Mouse (Mus musculus) stomach, embryonic 14.5 days (tissue): ENCODE measurements around the gene Fkbp2. TPM values are rescaled to one million over a fixed set of nuclear protein-coding genes. Genes with fewer than 3 reads are reported as not detected.
A peak's percentile ranks its signal among the peaks of the same experiment; 100 is the strongest.

Experiments
- ATAC-seq: fragments of 200-750 bp; cut with Nextera tagmentation; 2 replicates; pipeline ENCODE4 v1.8.0; 2017; ENCODE audit warnings: low read depth, moderate TSS enrichment; ENCODE audit not compliant: insufficient number of reproducible peaks, insufficient read depth, low FRiP score
- H3K27ac ChIP-seq: fragments of 300-500 bp; sonication (generic); 2 replicates; pipeline ENCODE4 v1.5.1; 2014; ENCODE audit warnings: mild to moderate bottlenecking, low read length, moderate library complexity, mixed read lengths
- H3K27me3 ChIP-seq: fragments of 300-500 bp; sonication (generic); 2 replicates; pipeline ENCODE4 v1.6.1; 2014; ENCODE audit warnings: low read length, control low read depth, mixed read lengths; ENCODE audit not compliant: control insufficient read depth, insufficient read depth
- H3K36me3 ChIP-seq: fragments of 300-500 bp; sonication (generic); 2 replicates; pipeline ENCODE4 v1.6.1; 2014; ENCODE audit warnings: mild to moderate bottlenecking, control low read depth, low read length, moderate library complexity, mixed read lengths; ENCODE audit not compliant: control insufficient read depth, insufficient read depth
- H3K4me1 ChIP-seq: fragments of 300-500 bp; sonication (generic); 2 replicates; pipeline ENCODE4 v1.6.1; 2014; ENCODE audit warnings: low read length, control low read depth, mixed read lengths; ENCODE audit not compliant: control insufficient read depth, insufficient read depth
- H3K4me2 ChIP-seq: fragments of 300-500 bp; sonication (generic); replicated peaks from 2 replicates; pipeline ENCODE4 v1.6.1; 2014; ENCODE audit warnings: low read depth, low read length, control low read depth
- H3K4me3 ChIP-seq: fragments of 300-500 bp; sonication (generic); 2 replicates; pipeline ENCODE4 v1.5.1; 2014; ENCODE audit warnings: low read depth, low read length, control low read depth
- H3K9ac ChIP-seq: fragments of 300-500 bp; sonication (generic); replicated peaks from 2 replicates; pipeline ENCODE4 v1.6.1; 2014; ENCODE audit warnings: low read depth, mild to moderate bottlenecking, control low read depth, low read length, moderate library complexity, mixed read lengths
- H3K9me3 ChIP-seq: fragments of 300-500 bp; sonication (generic); 2 replicates; pipeline ENCODE4 v1.6.1; 2016; ENCODE audit warnings: low read depth, low read length, control low read depth; ENCODE audit not compliant: control insufficient read depth
- WGBS: fragments of 180-500 bp; shearing (Covaris S2); extraction: QIAGEN DNeasy Blood & Tissue Kit; methylation state at CpG from one replicate; pipeline ENCODE4 v1.1.7; 2014; 5-methylcytosine and 5-hydroxymethylcytosine counted together
- polyA plus RNA-seq: library from polyadenylated mRNA; unstranded; fragments of >200 nt; fragmentation: Nextera tagmentation; extraction: Ambion mirVana; gene quantifications from 2 replicates; pipeline ENCODE4 v1.2.1, GENCODE M21; 2014

Gene Fkbp2
- polyA plus RNA-seq, 1 experiment from 2014 or later = 94.1 TPM

DNA sequence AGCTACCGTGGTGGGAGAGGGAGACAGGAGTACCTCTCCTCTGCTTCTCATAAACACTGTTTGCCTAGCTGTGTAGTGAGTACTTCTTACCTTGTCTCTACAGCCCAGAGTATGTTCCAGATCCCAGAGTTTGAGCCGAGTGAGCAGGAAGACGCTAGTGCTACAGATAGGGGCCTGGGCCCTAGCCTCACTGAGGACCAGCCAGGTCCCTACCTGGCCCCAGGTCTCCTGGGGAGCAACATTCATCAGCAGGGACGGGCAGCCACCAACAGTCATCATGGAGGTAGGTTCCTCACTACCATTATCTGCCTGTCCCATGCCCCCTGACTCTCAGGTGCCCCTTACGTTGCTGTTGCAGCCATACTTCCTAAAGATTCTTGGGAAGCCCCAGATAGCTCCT is 37.5 kb downstream of the Fkbp2 start:
- no peak; the same call in 1 of the 2 replicates for ATAC-seq
- Histone ChIP-seq H3K36me3 (no peaks in the 10 kb centered on the region; the same call in 1 of the 2 replicates), H3K4me2 (peak overlapping the region; percentile 99), H3K9me3 (no peaks in the 10 kb centered on the region), H3K27ac (peak overlapping the region; percentile 98), H3K9ac (peak overlapping the region; percentile 82), H3K27me3 (no peaks in the 10 kb centered on the region), H3K4me3 (peak overlapping the region; percentile 85), H3K4me1 (peaks cover 11% of the 10 kb centered on the region; the same call in 1 of the 2 replicates)
- 27% methylated on average over 5 of the region's 5 CpGs for WGBS

DNA sequence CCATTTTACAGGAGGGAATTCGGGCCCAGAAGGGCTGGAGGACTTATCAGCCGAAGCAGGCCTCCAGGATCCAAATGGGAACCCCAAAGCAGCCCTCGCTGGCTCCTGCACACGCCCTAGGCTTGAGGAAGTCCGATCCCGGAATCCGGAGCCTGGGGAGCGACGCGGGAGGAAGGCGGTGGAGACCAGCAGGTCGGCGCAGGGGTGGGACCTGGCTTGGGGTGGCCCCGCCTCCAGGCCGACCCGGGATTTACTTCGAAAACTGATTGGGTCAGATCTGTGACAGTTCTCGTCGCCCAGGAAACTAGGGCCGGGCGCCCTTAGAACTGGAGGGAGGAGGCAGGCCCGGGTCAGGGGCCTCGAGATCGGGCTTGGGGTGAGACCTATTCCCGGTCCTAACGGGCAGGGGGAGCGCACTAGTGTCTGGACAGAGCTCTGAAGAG is 38.0 kb downstream of the Fkbp2 start, which contains the start of gene Gpr137:
Gpr137 (minus strand) TSS at position 232 of the 443 bp plus-strand sequence.
- peak within 1 kb of the TSS; percentile 98 for H3K27ac ChIP-seq
- peak within 1 kb of the TSS; percentile 99 for H3K4me2 ChIP-seq
- H3K9ac ChIP-seq = peak within 1 kb of the TSS; percentile 82
- H3K9me3 ChIP-seq = no peaks in the 10 kb centered on the region
- no peaks in the 10 kb centered on the region for H3K27me3 ChIP-seq
- no peaks in the 10 kb centered on the region; the same call in 1 of the 2 replicates for H3K36me3 ChIP-seq
- H3K4me1 ChIP-seq = peaks cover 11% of the 10 kb centered on the region; the same call in 1 of the 2 replicates
- peak within 1 kb of the TSS; percentile 85 for H3K4me3 ChIP-seq
- peak; percentile 91 for ATAC-seq
- WGBS = under 1% methylated on average over 27 of the region's 27 CpGs

- peak within 1 kb of the TSS; percentile 98 for H3K27ac ChIP-seq
- peak within 1 kb of the TSS; percentile 82 for H3K9ac ChIP-seq
- no peaks in the 10 kb centered on the region for H3K27me3 ChIP-seq
- peak within 1 kb of the TSS; percentile 85 for H3K4me3 ChIP-seq
- peak; percentile 79 for ATAC-seq
- WGBS = under 1% methylated on average over 83 of the region's 83 CpGs
- no peaks in the 10 kb centered on the region for H3K9me3 ChIP-seq
- no peaks in the 10 kb centered on the region; the same call in 1 of the 2 replicates for H3K36me3 ChIP-seq
- peaks cover 11% of the 10 kb centered on the region; the same call in 1 of the 2 replicates for H3K4me1 ChIP-seq
- H3K4me2 ChIP-seq = peak within 1 kb of the TSS; percentile 99
Measured at GRCm38 (mm10) chr19:6941372-6942248, 38.7 kb downstream of the Fkbp2 start, which contains the start of gene Bad. Bad (plus strand) TSS chr19:6941861.

DNA sequence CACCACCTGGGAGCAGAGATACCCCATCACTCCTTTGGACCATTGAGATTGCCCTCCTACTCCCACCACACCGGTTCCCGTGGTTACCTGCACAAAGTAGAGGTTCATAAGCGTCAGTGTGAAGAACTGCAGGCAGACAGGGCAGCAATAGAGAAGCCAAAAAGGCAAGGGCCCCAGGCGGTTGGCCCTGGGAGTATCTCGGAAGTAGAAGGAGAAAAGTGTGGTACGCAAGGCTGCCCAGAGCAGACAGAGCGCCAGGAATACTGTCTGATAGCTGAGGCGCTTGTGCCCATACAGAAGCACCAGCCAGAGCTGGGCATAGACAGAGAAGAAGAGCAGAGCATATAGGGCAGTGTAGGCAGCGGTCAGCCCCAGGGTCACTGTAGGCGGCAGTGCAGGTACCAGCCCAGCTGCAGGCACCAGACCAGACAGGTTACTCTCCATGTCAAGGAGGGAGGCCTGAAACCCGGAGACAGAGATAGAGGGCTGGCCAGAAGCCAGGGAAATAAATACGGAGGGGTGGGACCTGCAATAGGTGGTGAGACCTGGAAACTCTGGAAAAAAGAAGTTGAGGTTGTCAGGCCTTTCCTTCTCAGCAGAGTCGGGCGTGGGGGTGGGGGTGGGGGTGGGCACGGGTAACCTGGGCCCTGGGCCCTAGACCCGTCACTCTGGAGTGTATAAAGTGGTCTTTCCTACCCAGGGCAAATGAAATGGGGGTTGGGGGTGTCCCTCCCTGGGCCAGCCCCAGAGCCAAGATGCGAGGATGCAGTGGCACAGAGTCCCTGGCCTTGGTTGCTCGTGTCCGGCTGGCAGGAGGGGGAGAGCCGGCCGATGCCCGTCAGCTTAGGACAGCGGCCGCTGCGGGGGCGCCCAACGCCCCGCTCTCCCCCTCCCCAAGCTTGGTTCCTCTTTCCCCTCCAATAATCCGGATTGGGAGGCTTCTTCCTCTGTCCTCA is 39.6 kb downstream of the Fkbp2 start:
- WGBS = 20% methylated on average over 29 of the region's 29 CpGs
- H3K4me2 ChIP-seq = peak overlapping the region; percentile 99
- H3K27ac ChIP-seq = no peak overlapping the region; the same call in 1 of the 2 replicates
- H3K9me3 ChIP-seq = no peaks in the 10 kb centered on the region
- peak overlapping the region; percentile 82; the same call in 1 of the 2 replicates for H3K9ac ChIP-seq
- ATAC-seq = no peak; the same call in 1 of the 2 replicates
- H3K36me3 ChIP-seq = no peaks in the 10 kb centered on the region; the same call in 1 of the 2 replicates
- H3K4me3 ChIP-seq = peak overlapping the region; percentile 85
- H3K27me3 ChIP-seq = peaks cover 6% of the 10 kb centered on the region; the same call in 1 of the 2 replicates
- H3K4me1 ChIP-seq = peaks cover 11% of the 10 kb centered on the region; the same call in 1 of the 2 replicates

DNA sequence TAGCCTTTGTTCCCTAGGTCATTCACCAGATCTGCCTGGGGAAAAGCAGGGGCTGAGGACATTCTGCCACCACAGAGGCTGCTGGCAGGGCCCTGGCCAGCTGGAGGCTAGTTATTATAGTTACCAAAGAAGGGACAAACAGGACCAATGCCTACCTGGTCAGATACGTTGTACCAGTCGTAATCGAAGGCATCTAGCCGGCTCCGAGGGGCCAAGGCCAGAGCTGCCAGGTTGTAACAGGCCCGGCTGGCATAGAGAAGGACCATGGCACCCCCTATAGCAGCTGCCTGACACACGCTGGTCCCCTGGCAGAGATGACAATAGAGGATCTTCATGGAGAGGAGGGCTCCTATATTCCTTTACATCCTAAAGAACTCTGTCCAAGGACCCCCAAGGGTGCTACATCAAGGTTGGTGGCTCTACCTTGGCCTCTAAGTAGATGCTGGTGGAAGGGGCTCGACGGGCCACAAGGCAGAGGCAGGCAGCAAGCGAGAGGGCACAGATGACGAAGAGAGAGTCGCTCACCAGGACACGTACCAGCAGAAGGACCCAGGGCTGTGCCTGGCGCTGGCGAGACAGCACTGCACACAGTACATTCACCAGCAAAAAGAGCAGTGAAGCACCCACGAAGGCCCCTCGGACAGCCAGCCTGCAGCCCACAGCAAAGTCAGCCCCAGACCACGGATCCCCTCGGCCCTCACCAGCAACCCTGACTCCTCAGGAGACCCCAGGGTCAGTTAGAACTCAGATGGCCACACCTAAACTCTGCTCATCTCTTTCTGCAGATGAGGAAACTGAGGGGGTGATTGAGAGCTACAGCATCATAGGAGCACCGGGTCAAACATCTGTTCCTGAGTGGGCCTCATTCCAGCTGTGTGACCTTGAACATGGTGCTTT is 40.9 kb downstream of the Fkbp2 start:
- no peaks in the 10 kb centered on the region for H3K9me3 ChIP-seq
- ATAC-seq = no peak
- no peak overlapping the region for H3K27ac ChIP-seq
- no peak overlapping the region for H3K9ac ChIP-seq
- no peaks in the 10 kb centered on the region; the same call in 1 of the 2 replicates for H3K36me3 ChIP-seq
- 91% methylated on average over 20 of the region's 20 CpGs for WGBS
- peaks cover 12% of the 10 kb centered on the region; the same call in 1 of the 2 replicates for H3K4me1 ChIP-seq
- H3K4me3 ChIP-seq = no peak overlapping the region
- H3K27me3 ChIP-seq = peaks cover 14% of the 10 kb centered on the region
- no peak overlapping the region for H3K4me2 ChIP-seq

DNA sequence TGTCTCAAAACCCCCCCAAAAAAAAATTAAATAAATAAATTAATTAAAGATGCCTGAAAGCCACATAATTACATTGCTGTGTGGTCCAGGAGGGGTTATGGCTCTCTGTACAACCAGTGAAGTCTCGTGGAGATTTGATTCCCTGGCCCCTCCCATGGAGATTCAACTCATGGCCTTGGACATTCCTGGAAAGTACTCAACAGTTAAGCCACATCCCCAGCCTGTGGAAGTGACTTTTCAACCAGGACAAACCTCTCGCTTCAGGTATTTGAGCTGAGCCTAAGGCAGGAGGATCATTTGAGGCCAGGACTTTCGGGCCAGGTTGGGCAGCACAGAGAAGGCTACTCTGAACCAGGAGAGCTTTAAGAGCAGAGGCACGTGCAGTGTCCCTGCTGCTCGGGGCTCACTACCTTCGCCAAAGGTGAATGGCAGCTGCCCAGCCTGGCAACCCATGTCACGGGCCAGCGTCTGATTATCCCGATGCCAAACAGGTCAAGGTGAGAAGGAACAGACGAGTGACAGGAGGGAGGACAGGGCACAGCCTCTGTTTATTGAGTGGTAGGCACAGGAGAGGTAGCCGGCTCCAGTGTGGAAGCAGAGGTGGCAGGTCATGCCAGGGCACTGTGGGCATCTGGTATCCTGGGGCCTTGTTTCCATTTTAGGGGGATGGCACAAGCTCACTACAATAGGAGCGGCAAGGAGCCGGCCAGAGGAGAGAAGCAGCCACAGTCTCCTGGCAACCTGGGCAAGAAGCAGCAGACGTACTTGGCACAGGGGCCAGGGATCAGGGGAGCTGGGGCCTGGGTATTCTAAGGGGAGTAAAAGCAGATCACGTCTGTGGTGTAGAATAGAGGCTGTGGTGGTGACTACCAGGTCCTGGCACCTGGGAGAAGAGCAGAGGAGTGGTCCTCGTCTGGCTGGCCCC is 42.5 kb downstream of the Fkbp2 start:
- 79% methylated on average over 16 of the region's 16 CpGs for WGBS
- Histone ChIP-seq H3K9me3 (no peaks in the 10 kb centered on the region), H3K36me3 (no peaks in the 10 kb centered on the region), H3K9ac (no peak overlapping the region), H3K4me2 (no peak overlapping the region), H3K4me3 (no peak overlapping the region), H3K4me1 (peaks cover 19% of the 10 kb centered on the region; the same call in 1 of the 2 replicates), H3K27me3 (peaks cover 26% of the 10 kb centered on the region), H3K27ac (no peak overlapping the region)
- ATAC-seq = no peak

- ATAC-seq = no peak
- Histone ChIP-seq H3K36me3 (no peaks in the 10 kb centered on the region), H3K4me1 (peaks cover 18% of the 10 kb centered on the region; the same call in 1 of the 2 replicates), H3K27me3 (peaks cover 39% of the 10 kb centered on the region), H3K4me3 (no peak overlapping the region), H3K27ac (no peak overlapping the region), H3K4me2 (no peak overlapping the region), H3K9me3 (no peaks in the 10 kb centered on the region), H3K9ac (no peak overlapping the region)
- WGBS = 25% methylated on average over 3 of the region's 3 CpGs
Measured at GRCm38 (mm10) chr19:6936299-6936698, 44.0 kb downstream of the Fkbp2 start.
